Mouse (Mus musculus) G1E (cell line): ENCODE measurements around the gene Sag. TPM values are rescaled to one million over a fixed set of nuclear protein-coding genes. Genes with fewer than 3 reads are reported as not detected.

Experiments
- ATAC-seq: 2 replicates; pipeline ENCODE4 v1.8.0; 2016; ENCODE audit warnings: mild to moderate bottlenecking; ENCODE audit not compliant: insufficient number of reproducible peaks, poor library complexity, low FRiP score, severe bottlenecking; ENCODE audit errors: extremely low read depth
- DNase-seq: peaks from one replicate; pipeline ENCODE4 v3.0.0; 2012; ENCODE audit warnings: low spot score
- H3K27me3 ChIP-seq: 2 replicates; pipeline ENCODE4 v1.6.1; 2012; ENCODE audit warnings: mild to moderate bottlenecking, low read length, inconsistent platforms; ENCODE audit not compliant: insufficient read depth
- H3K36me3 ChIP-seq: replicated peaks from 2 replicates; pipeline ENCODE3; 2012; ENCODE audit warnings: mild to moderate bottlenecking, inconsistent platforms
- H3K4me1 ChIP-seq: 2 replicates; pipeline ENCODE4 v1.6.1; 2012; ENCODE audit warnings: low read depth, low read length, inconsistent platforms, mixed read lengths; ENCODE audit not compliant: insufficient read depth
- H3K4me3 ChIP-seq: 2 replicates; pipeline ENCODE4 v1.5.1; 2012; ENCODE audit warnings: low read depth, mild to moderate bottlenecking, inconsistent platforms, low read length, moderate library complexity, mixed read lengths
- H3K9me3 ChIP-seq: replicated peaks from 2 replicates; pipeline ENCODE4 v1.6.1; 2012; ENCODE audit warnings: inconsistent platforms
- CTCF ChIP-seq: IDR thresholded peaks from 2 replicates; pipeline ENCODE4 v1.5.1; 2012; ENCODE audit warnings: low read depth, low read length, inconsistent platforms, mixed read lengths
- GATA1 ChIP-seq: IDR thresholded peaks from 2 replicates; pipeline ENCODE4 v1.6.1; 2012; ENCODE audit warnings: borderline replicate concordance, low read length, inconsistent platforms, mixed read lengths
- GATA2 ChIP-seq: IDR thresholded peaks from 2 replicates; pipeline ENCODE4 v1.6.1; 2012; ENCODE audit warnings: low read depth, low read length, inconsistent platforms, borderline replicate concordance
- POLR2AphosphoS5 ChIP-seq: IDR thresholded peaks from 2 replicates; pipeline ENCODE4 v1.6.1; 2012; ENCODE audit warnings: low read depth, low read length, inconsistent platforms; ENCODE audit not compliant: insufficient replicate concordance
- TAL1 ChIP-seq: conservative IDR thresholded peaks from 2 replicates; pipeline ENCODE4 v1.6.1; 2012; ENCODE audit warnings: low read depth, low read length, inconsistent platforms, mixed read lengths
- polyA plus RNA-seq: library from polyadenylated mRNA; stranded (reverse); fragments of >175 nt; gene quantifications from 2 replicates; pipeline ENCODE4 v1.2.3, GENCODE M21; 2012
- total RNA-seq, 2 experiments: library from RNA; stranded (forward) in 1 of 2; stranded (reverse) in 1 of 2; fragments of 200-1000 nt in 1 of 2; fragments of >200 nt in 1 of 2; fragmentation: Nextera tagmentation in 1 of 2; gene quantifications; 2 replicates each; pipeline ENCODE4 v1.2.3; 2014 to 2017

The Sag gene
- total and polyA plus RNA-seq, 3 experiments = 0.82 TPM; not detected in 2

GRCm38 (mm10) chr1:87882554-87882953, 79.1 kb downstream of the Sag start:
- TF ChIP-seq CTCF (no peak), GATA1 (no peak), GATA2 (no peak), POLR2AphosphoS5 (no peak), TAL1 (no peak)

GRCm38 (mm10) chr1:87890960-87891359, 87.5 kb downstream of the Sag start:
- TF ChIP-seq GATA1 = no peak
- no peak for TF ChIP-seq GATA2
- no peak for TF ChIP-seq CTCF
- TF ChIP-seq TAL1 = no peak
- TF ChIP-seq POLR2AphosphoS5 = no peak
- Histone ChIP-seq H3K36me3 (peaks cover 58% of the 10 kb centered on the region), H3K4me3 (no peak overlapping the region), H3K9me3 (no peaks in the 10 kb centered on the region), H3K4me1 (peaks cover 2% of the 10 kb centered on the region; the same call in 1 of the 2 replicates), H3K27me3 (no peaks in the 10 kb centered on the region)
- no peak for ATAC-seq
- DNase-seq = no peak

More at GRCm38 (mm10) chr1:87882554-87882953, 79.1 kb downstream of the Sag start:
- no peak for ATAC-seq
- Histone ChIP-seq H3K36me3 (peaks cover 77% of the 10 kb centered on the region), H3K4me3 (no peak overlapping the region), H3K9me3 (no peaks in the 10 kb centered on the region), H3K4me1 (peaks cover 22% of the 10 kb centered on the region), H3K27me3 (no peaks in the 10 kb centered on the region)
- DNase-seq = no peak

GRCm38 (mm10) chr1:87891634-87892033, 88.2 kb downstream of the Sag start:
- H3K36me3 ChIP-seq = peaks cover 59% of the 10 kb centered on the region

GRCm38 (mm10) chr1:87892499-87892898, 89.0 kb downstream of the Sag start:
- Histone ChIP-seq H3K9me3 (no peaks in the 10 kb centered on the region), H3K4me1 (peaks cover 4% of the 10 kb centered on the region; the same call in 1 of the 2 replicates), H3K27me3 (no peaks in the 10 kb centered on the region), H3K4me3 (no peak overlapping the region), H3K36me3 (peaks cover 59% of the 10 kb centered on the region)
- no peak for TF ChIP-seq GATA1
- no peak for TF ChIP-seq CTCF
- no peak for TF ChIP-seq TAL1
- TF ChIP-seq POLR2AphosphoS5 = no peak
- TF ChIP-seq GATA2 = no peak
- DNase-seq (no peak), ATAC-seq (no peak)

More at GRCm38 (mm10) chr1:87891634-87892033, 88.2 kb downstream of the Sag start:
- no peaks in the 10 kb centered on the region for H3K9me3 ChIP-seq
- no peak overlapping the region for H3K4me3 ChIP-seq
- H3K4me1 ChIP-seq = peaks cover 4% of the 10 kb centered on the region; the same call in 1 of the 2 replicates
- TF ChIP-seq GATA1 (no peak), CTCF (no peak), GATA2 (no peak), TAL1 (no peak), POLR2AphosphoS5 (no peak)
- DNase-seq = no peak
- no peak for ATAC-seq
- no peaks in the 10 kb centered on the region for H3K27me3 ChIP-seq

- TF ChIP-seq GATA1 = no peak
- peaks cover 4% of the 10 kb centered on the region; the same call in 1 of the 2 replicates for H3K4me1 ChIP-seq
- H3K4me3 ChIP-seq = no peak overlapping the region
- H3K9me3 ChIP-seq = no peaks in the 10 kb centered on the region
- DNase-seq = no peak
- ATAC-seq = no peak
- no peaks in the 10 kb centered on the region for H3K27me3 ChIP-seq
- peaks cover 56% of the 10 kb centered on the region for H3K36me3 ChIP-seq
Observed at GRCm38 (mm10) chr1:87893414-87893813, 89.9 kb downstream of the Sag start.

Other genes with a start within 250 kb of the Sag start
- not detected in 2 replicates for gene Ngef, start 229.8 kb upstream of the Sag start, total RNA-seq (2014; fragmentation: Nextera tagmentation)
- gene Ngef, start 229.8 kb upstream of the Sag start, total RNA-seq (2017) = 0.16 TPM in 1 of 2 replicates, not detected in the other
- not detected in 2 replicates for gene Ngef, start 229.8 kb upstream of the Sag start, polyA plus RNA-seq
- 186 and 188 TPM in 2 replicates for gene Inpp5d, start 183.4 kb upstream of the Sag start, total RNA-seq (2014; fragmentation: Nextera tagmentation)
- 214 and 238 TPM in 2 replicates for gene Inpp5d, start 183.4 kb upstream of the Sag start, total RNA-seq (2017)
- gene Inpp5d, start 183.4 kb upstream of the Sag start, polyA plus RNA-seq = 113 and 122 TPM in 2 replicates
- 48.1 and 66.2 TPM in 2 replicates for gene Atg16l1, start 47.8 kb upstream of the Sag start, total RNA-seq (2014; fragmentation: Nextera tagmentation)
- gene Atg16l1, start 47.8 kb upstream of the Sag start, total RNA-seq (2017) = 72.0 and 82.2 TPM in 2 replicates
- gene Atg16l1, start 47.8 kb upstream of the Sag start, polyA plus RNA-seq = 6.6 and 10.3 TPM in 2 replicates
- gene Dgkd, start 49.6 kb downstream of the Sag start, total RNA-seq (2014; fragmentation: Nextera tagmentation) = 58.8 and 61.5 TPM in 2 replicates
- gene Dgkd, start 49.6 kb downstream of the Sag start, total RNA-seq (2017) = 57.3 and 60.6 TPM in 2 replicates
- 15.2 and 20.2 TPM in 2 replicates for gene Dgkd, start 49.6 kb downstream of the Sag start, polyA plus RNA-seq
- 104 and 109 TPM in 2 replicates for gene Usp40, start 204.9 kb downstream of the Sag start, total RNA-seq (2014; fragmentation: Nextera tagmentation)
- 43.5 and 43.7 TPM in 2 replicates for gene Usp40, start 204.9 kb downstream of the Sag start, total RNA-seq (2017)
- gene Usp40, start 204.9 kb downstream of the Sag start, polyA plus RNA-seq = 2.4 and 4.2 TPM in 2 replicates